Mouse (Mus musculus) adrenal gland, adult 18-20 months (tissue): ENCODE measurements around the gene Gm21970. TPM values are rescaled to one million over a fixed set of nuclear protein-coding genes. Genes with fewer than 3 reads are reported as not detected.
"Not testable (repeated sequence)": the region's sequence is repeated elsewhere in the genome, so short reads cannot be mapped to it uniquely, and the experiment has no call there.

Experiments used
- DNase-seq, 2 experiments: peaks; one replicate each; pipeline ENCODE4 v3.0.0; 2021 to 2022; ENCODE audit warnings: low spot score in 2 of 2
- total RNA-seq, 2 experiments: library from RNA; stranded (reverse); gene quantifications; 1 replicate in 1 of 2; 2 replicates in 1 of 2; pipeline ENCODE4 v1.2.3; 2021

The Gm21970 gene
- total RNA-seq, 2 experiments from 2014 or later: not detected

GRCm38 (mm10) chr16:91438599-91438998, 47.1 kb downstream of the Gm21970 start:
- DNase-seq: not testable (repeated sequence)

GRCm38 (mm10) chr16:91441366-91441765, 49.8 kb downstream of the Gm21970 start:
- peak; percentile 24 to 55 for DNase-seq

GRCm38 (mm10) chr16:91441811-91442240, 50.3 kb downstream of the Gm21970 start:
- DNase-seq: no peak

- DNase-seq: no peak
These were observed 50.9 kb downstream of the Gm21970 start for GRCm38 (mm10) chr16:91442446-91442845.

GRCm38 (mm10) chr16:91443211-91443611, 51.7 kb downstream of the Gm21970 start:
- DNase-seq: no peak

GRCm38 (mm10) chr16:91444847-91445246, 53.3 kb downstream of the Gm21970 start:
- DNase-seq: no peak

GRCm38 (mm10) chr16:91445566-91445965, 54.0 kb downstream of the Gm21970 start:
- no peak for DNase-seq

- no peak for DNase-seq
These were observed 55.4 kb downstream of the Gm21970 start for GRCm38 (mm10) chr16:91446778-91447511.

GRCm38 (mm10) chr16:91447512-91447900, 56.0 kb downstream of the Gm21970 start:
- no peak for DNase-seq

GRCm38 (mm10) chr16:91448088-91448487, 56.6 kb downstream of the Gm21970 start:
- DNase-seq: no peak

- DNase-seq: no peak
These were observed 57.4 kb downstream of the Gm21970 start for GRCm38 (mm10) chr16:91448895-91449294.

- no peak for DNase-seq
These were observed 58.9 kb downstream of the Gm21970 start for GRCm38 (mm10) chr16:91450137-91451064.

- no peak for DNase-seq
These were observed 60.4 kb downstream of the Gm21970 start for GRCm38 (mm10) chr16:91451949-91452348.

GRCm38 (mm10) chr16:91452363-91452896, 60.9 kb downstream of the Gm21970 start:
- peak in 1 of 2 experiments; percentile 42 for DNase-seq

GRCm38 (mm10) chr16:91455868-91456267, 64.3 kb downstream of the Gm21970 start:
- DNase-seq: no peak

- DNase-seq: no peak
These were observed 66.8 kb downstream of the Gm21970 start for GRCm38 (mm10) chr16:91458301-91458746.

- no peak for DNase-seq
These were observed 67.5 kb downstream of the Gm21970 start for GRCm38 (mm10) chr16:91458976-91459375.

- DNase-seq: no peak
These were observed 67.9 kb downstream of the Gm21970 start for GRCm38 (mm10) chr16:91459396-91459795.

- no peak for DNase-seq
These were observed 68.4 kb downstream of the Gm21970 start for GRCm38 (mm10) chr16:91459841-91460370.

GRCm38 (mm10) chr16:91461066-91461638, 69.6 kb downstream of the Gm21970 start:
- DNase-seq: no peak

GRCm38 (mm10) chr16:91461773-91462181, 70.3 kb downstream of the Gm21970 start:
- no peak for DNase-seq
